Mouse (Mus musculus) hindbrain, embryonic 16.5 days (tissue): Measurements from ENCODE around the gene S100a16. TPM values are rescaled to one million over a fixed set of nuclear protein-coding genes. Genes with fewer than 3 reads are reported as not detected.

ENCODE experiments used
- ATAC-seq: fragments of 200-750 bp; cut with Nextera tagmentation; 2 replicates; pipeline ENCODE4 v1.8.0; 2017; ENCODE audit warnings: moderate TSS enrichment, moderate library complexity
- H3K27ac ChIP-seq: fragments of 300-500 bp; sonication (generic); 2 replicates; pipeline ENCODE4 v1.5.1; 2014; ENCODE audit warnings: low read depth, mild to moderate bottlenecking, control low read depth, low read length, moderate library complexity
- H3K27me3 ChIP-seq: fragments of 300-500 bp; sonication (generic); replicated peaks from 2 replicates; pipeline ENCODE4 v1.6.1; 2014; ENCODE audit warnings: low read length; ENCODE audit not compliant: control insufficient read depth, insufficient read depth
- H3K36me3 ChIP-seq: fragments of 300-500 bp; sonication (generic); 2 replicates; pipeline ENCODE4 v1.6.1; 2014; ENCODE audit warnings: mild to moderate bottlenecking, low read length, moderate library complexity, mixed read lengths; ENCODE audit not compliant: control insufficient read depth, insufficient read depth
- H3K4me1 ChIP-seq: fragments of 300-500 bp; sonication (generic); 2 replicates; pipeline ENCODE4 v1.6.1; 2014; ENCODE audit warnings: low read depth, low read length; ENCODE audit not compliant: control insufficient read depth, insufficient read depth
- H3K4me2 ChIP-seq: fragments of 300-500 bp; sonication (generic); 2 replicates; pipeline ENCODE4 v1.6.1; 2014; ENCODE audit warnings: mild to moderate bottlenecking, low read length, control low read depth, moderate library complexity
- H3K4me3 ChIP-seq: fragments of 300-500 bp; sonication (generic); 2 replicates; pipeline ENCODE4 v1.5.1; 2014; ENCODE audit warnings: mild to moderate bottlenecking, low read length, control low read depth, moderate library complexity
- H3K9ac ChIP-seq: fragments of 300-500 bp; sonication (generic); 2 replicates; pipeline ENCODE4 v1.6.1; 2014; ENCODE audit warnings: low read depth, mild to moderate bottlenecking, control low read depth, low read length, moderate library complexity
- H3K9me3 ChIP-seq: fragments of 300-500 bp; sonication (generic); 2 replicates; pipeline ENCODE4 v1.6.1; 2014; ENCODE audit warnings: mild to moderate bottlenecking, low read length, moderate library complexity; ENCODE audit not compliant: control insufficient read depth
- WGBS: fragments of 180-500 bp; shearing (Covaris S2); extraction: QIAGEN DNeasy Blood & Tissue Kit; methylation state at CpG from one replicate; pipeline ENCODE4 v1.1.7; 2014; 5-methylcytosine and 5-hydroxymethylcytosine counted together
- polyA plus RNA-seq: library from polyadenylated mRNA; unstranded; fragments of >200 nt; fragmentation: Nextera tagmentation; extraction: Ambion mirVana; gene quantifications from 2 replicates; pipeline ENCODE4 v1.2.1, GENCODE M21; 2015

S100a16 gene
- polyA plus RNA-seq, 1 experiment from 2014 or later: 60.8 TPM

DNA sequence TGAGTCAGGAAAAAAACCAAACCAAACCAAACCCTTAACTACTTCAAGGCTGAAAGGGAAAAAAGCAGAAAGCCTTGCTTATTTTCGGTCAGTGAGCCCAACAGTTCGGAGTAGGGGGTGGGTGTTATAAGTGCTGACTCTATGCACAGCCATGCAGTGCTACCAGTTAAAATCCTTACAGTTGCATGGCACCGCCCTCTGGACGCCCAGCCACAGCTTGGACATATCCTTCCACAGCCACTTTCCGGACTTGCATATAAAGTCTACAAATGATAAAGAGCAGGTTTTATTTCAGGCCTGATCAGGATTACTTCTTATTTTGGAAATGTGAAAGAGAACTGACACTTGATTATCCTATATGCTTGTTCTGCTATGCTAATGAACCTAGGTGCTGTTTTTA is 31.8 kb upstream of the S100a16 start:
- peaks cover 34% of the 10 kb centered on the region for H3K36me3 ChIP-seq
- no peak overlapping the region for H3K27ac ChIP-seq
- peaks cover 17% of the 10 kb centered on the region for H3K4me1 ChIP-seq
- H3K4me2 ChIP-seq: no peak overlapping the region
- no peak overlapping the region for H3K9ac ChIP-seq
- WGBS: 97% methylated on average over 5 of the region's 5 CpGs
- ATAC-seq: no peak
- H3K4me3 ChIP-seq: no peak overlapping the region
- no peaks in the 10 kb centered on the region for H3K27me3 ChIP-seq
- H3K9me3 ChIP-seq: no peaks in the 10 kb centered on the region

DNA sequence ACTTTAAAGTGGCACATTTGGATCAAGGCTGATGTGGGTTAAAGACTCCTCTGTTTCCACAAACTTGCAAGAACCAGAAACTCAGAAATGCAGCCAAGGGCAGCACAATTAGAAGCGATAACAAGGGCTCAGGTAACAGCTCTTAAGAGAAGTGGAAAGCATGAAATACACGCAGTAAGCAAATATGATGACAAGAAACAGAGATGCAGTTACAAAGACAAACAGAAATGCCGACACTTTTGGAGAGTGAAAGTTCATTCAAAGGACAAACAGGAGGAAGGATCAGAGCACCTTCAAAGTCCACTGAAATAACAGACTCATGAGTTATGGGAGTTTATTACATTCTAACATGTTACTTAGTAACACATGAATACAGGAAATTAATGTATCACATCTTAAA is 30.7 kb upstream of the S100a16 start:
- no peaks in the 10 kb centered on the region for H3K27me3 ChIP-seq
- WGBS: 94% methylated on average over 3 of the region's 3 CpGs
- no peaks in the 10 kb centered on the region for H3K9me3 ChIP-seq
- ATAC-seq: no peak
- no peak overlapping the region for H3K4me2 ChIP-seq
- peaks cover 30% of the 10 kb centered on the region for H3K36me3 ChIP-seq
- peaks cover 17% of the 10 kb centered on the region for H3K4me1 ChIP-seq
- H3K4me3 ChIP-seq: no peak overlapping the region
- no peak overlapping the region for H3K27ac ChIP-seq
- no peak overlapping the region for H3K9ac ChIP-seq

DNA sequence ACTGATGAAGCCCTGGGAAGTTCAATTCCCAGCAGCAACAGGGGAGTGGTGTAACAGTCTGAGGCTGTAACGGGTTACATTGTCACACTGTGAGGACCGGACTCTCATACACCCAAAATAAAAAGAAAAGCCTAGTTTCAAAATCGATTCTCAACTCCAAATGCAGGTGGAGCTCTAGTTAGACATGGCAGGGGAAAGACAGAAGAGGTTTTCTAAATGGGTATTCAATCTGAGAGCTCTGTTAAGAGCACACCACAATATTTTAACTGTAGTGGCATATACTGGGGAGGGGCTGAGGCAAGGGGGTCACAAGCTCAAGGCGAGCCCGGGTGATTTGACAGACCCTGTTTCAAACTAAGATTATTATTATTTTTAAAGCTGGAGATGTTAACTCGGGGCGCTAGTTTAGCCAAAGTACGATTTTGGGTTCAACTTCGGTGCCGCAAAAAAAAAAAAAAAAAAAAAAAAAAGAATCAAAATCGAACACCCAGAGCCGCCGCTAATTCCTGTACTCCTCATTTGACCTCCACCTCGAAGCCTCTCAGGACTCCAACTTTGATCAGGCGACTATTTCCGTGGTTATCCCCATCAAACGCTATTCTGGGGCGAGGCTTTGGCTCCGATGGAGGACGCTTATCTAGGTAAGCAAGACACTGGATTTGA is 28.6 kb upstream of the S100a16 start:
- WGBS: 1% methylated on average over 20 of the region's 20 CpGs
- H3K36me3 ChIP-seq: peaks cover 15% of the 10 kb centered on the region
- peaks cover 17% of the 10 kb centered on the region for H3K4me1 ChIP-seq
- ATAC-seq: peak; percentile 31; the same call in 1 of the 2 replicates
- H3K4me2 ChIP-seq: peak overlapping the region; percentile 67
- H3K9ac ChIP-seq: peak overlapping the region; percentile 98
- no peaks in the 10 kb centered on the region for H3K9me3 ChIP-seq
- peak overlapping the region; percentile 97 for H3K27ac ChIP-seq
- peak overlapping the region; percentile 85 for H3K4me3 ChIP-seq
- H3K27me3 ChIP-seq: peaks cover 9% of the 10 kb centered on the region

DNA sequence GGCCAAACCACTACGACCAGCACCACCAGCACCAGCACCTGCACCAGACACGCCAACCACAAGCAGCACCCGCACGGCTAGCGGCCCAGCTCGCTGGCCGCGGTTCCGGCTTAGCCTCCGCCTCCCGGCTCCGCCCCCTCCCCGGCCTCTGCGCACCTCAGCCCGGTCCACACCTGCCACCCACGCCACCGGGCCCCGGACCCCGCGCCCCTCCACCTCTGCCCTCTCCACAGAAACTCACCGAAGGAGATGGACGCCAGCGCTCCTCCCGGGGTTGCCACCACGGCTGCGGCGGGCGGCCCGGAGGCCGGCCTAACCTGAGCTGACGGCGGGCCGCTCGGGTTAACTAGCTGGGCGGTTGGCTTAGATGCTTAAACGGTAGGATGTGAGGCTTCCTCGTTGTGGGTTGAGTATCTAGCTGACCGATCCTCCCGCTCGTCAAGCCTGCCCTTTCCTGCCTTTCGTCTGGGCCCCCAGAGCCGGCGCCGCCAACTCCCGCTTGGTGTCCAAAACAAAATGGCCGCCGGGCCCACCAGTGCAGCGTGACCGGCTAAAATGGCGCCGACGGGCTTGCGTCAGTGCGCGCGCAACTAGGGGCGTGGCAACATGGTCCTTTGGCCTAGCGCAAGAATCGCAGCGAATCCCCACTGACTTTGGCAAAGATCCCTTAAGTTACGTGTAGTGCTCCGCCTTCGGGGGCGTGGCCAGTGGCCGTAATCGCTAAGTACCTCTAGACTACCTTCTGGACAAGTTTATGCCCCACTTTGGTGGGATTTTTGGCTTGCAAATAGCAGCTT is 27.9 kb upstream of the S100a16 start, which contains the start of gene Chtop:
Gene Chtop, minus strand, starts transcription at position 549 of the 797 bp plus-strand sequence.
- H3K4me3 ChIP-seq: peak within 1 kb of the TSS; percentile 85
- peak within 1 kb of the TSS; percentile 97 for H3K27ac ChIP-seq
- H3K36me3 ChIP-seq: peaks cover 15% of the 10 kb centered on the region
- no peaks in the 10 kb centered on the region for H3K9me3 ChIP-seq
- under 1% methylated on average over 61 of the region's 66 CpGs for WGBS
- peak; percentile 94 for ATAC-seq
- H3K4me2 ChIP-seq: peak within 1 kb of the TSS; percentile 67
- H3K27me3 ChIP-seq: peaks cover 16% of the 10 kb centered on the region
- peak within 1 kb of the TSS; percentile 98 for H3K9ac ChIP-seq
- H3K4me1 ChIP-seq: peaks cover 16% of the 10 kb centered on the region

DNA sequence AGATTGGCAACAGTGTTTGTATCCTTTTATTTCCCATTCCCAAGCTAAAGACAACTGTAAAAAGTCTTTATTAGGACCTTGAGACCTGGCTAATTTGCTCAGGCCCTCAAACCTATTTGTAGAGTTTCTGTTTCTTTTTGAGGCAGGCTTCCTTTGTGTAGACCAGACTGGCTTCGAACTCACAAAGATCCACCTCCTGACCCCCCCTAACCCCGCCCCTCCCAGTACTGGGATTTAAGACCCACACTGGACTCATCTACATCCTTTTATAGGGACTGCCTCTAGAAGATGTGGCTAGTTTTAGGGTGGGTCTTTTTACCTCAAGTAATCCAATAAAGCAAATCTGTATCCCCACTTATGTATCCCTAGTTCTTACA is 27.3 kb upstream of the S100a16 start:
- Histone ChIP-seq H3K4me2 (peak overlapping the region; percentile 58), H3K27me3 (peaks cover 19% of the 10 kb centered on the region), H3K4me3 (peak overlapping the region; percentile 85), H3K4me1 (peaks cover 15% of the 10 kb centered on the region), H3K9me3 (no peaks in the 10 kb centered on the region), H3K27ac (peak overlapping the region; percentile 72), H3K9ac (0 out of 2 replicates have a peak overlapping the region, but pooled peaks have one; percentile 18), H3K36me3 (peaks cover 11% of the 10 kb centered on the region)
- 17% methylated on average over 2 of the region's 2 CpGs for WGBS
- ATAC-seq: peak; percentile 32

GRCm38 (mm10) chr3:90512276-90512675 is 24.8 kb upstream of the S100a16 start:
- WGBS: 88% methylated on average over 5 of the region's 5 CpGs
- Histone ChIP-seq H3K4me3 (no peak overlapping the region), H3K27ac (no peak overlapping the region), H3K9ac (no peak overlapping the region), H3K36me3 (0 out of 2 replicates have a peak, but pooled peaks cover 1% of the 10 kb centered on the region), H3K4me1 (peaks cover 12% of the 10 kb centered on the region), H3K4me2 (no peak overlapping the region), H3K9me3 (no peaks in the 10 kb centered on the region), H3K27me3 (peaks cover 24% of the 10 kb centered on the region)
- no peak for ATAC-seq

- 82% methylated on average over 9 of the region's 9 CpGs for WGBS
- Histone ChIP-seq H3K4me3 (no peak overlapping the region), H3K4me1 (peaks cover 4% of the 10 kb centered on the region), H3K36me3 (no peaks in the 10 kb centered on the region), H3K27me3 (peaks cover 24% of the 10 kb centered on the region), H3K9me3 (no peaks in the 10 kb centered on the region), H3K27ac (no peak overlapping the region), H3K9ac (no peak overlapping the region), H3K4me2 (no peak overlapping the region; the same call in 1 of the 2 replicates)
- ATAC-seq: no peak
These were observed 24.0 kb upstream of the S100a16 start for GRCm38 (mm10) chr3:90512948-90513642.

- peak within 1 kb of the TSS; percentile 41 for H3K9ac ChIP-seq
- no peak for ATAC-seq
- no peaks in the 10 kb centered on the region for H3K9me3 ChIP-seq
- H3K27ac ChIP-seq: no peak within 1 kb of the TSS
- H3K4me3 ChIP-seq: peak within 1 kb of the TSS; percentile 32
- no peaks in the 10 kb centered on the region for H3K36me3 ChIP-seq
- H3K27me3 ChIP-seq: peaks cover 24% of the 10 kb centered on the region
- 3% methylated on average over 24 of the region's 25 CpGs for WGBS
- H3K4me1 ChIP-seq: peaks cover 3% of the 10 kb centered on the region; the same call in 1 of the 2 replicates
- H3K4me2 ChIP-seq: peak within 1 kb of the TSS; percentile 61
These were observed 23.1 kb upstream of the S100a16 start, which contains the start of the genes S100a1 and S100a13 for GRCm38 (mm10) chr3:90513796-90514590. Gene S100a1, minus strand, starts transcription at chr3:90514392. Gene S100a13, plus strand, starts transcription at chr3:90514435.
